Mouse (Mus musculus) hindbrain, embryonic 11.5 days (tissue): ENCODE results near the gene Vasp. TPM values are rescaled to one million over a fixed set of nuclear protein-coding genes. Genes with fewer than 3 reads are reported as not detected.
A peak's percentile ranks its signal among the peaks of the same experiment; 100 is the strongest.

ENCODE experiments used
- ATAC-seq: fragments of 200-750 bp; cut with Nextera tagmentation; 2 replicates; pipeline ENCODE4 v1.8.0; 2017; ENCODE audit warnings: mild to moderate bottlenecking, moderate TSS enrichment, moderate library complexity; ENCODE audit not compliant: low FRiP score
- DNase-seq: peaks from one replicate; pipeline ENCODE4 v3.0.0-alpha.2; 2015; ENCODE audit warnings: low spot score
- H3K27ac ChIP-seq: fragments of 300-500 bp; sonication (generic); 2 replicates; pipeline ENCODE4 v1.5.1; 2014; ENCODE audit warnings: mild to moderate bottlenecking, low read depth, low read length
- H3K27me3 ChIP-seq: fragments of 300-500 bp; sonication (generic); 2 replicates; pipeline ENCODE4 v1.6.1; 2014; ENCODE audit warnings: mild to moderate bottlenecking, low read length, moderate library complexity, mixed read lengths; ENCODE audit not compliant: control insufficient read depth, insufficient read depth
- H3K36me3 ChIP-seq: fragments of 300-500 bp; sonication (generic); 2 replicates; pipeline ENCODE4 v1.6.1; 2014; ENCODE audit warnings: mild to moderate bottlenecking, low read length, moderate library complexity, mixed read lengths; ENCODE audit not compliant: control insufficient read depth, insufficient read depth
- H3K4me1 ChIP-seq: fragments of 300-500 bp; sonication (generic); replicated peaks from 2 replicates; pipeline ENCODE4 v1.6.1; 2014; ENCODE audit warnings: low read length, mixed read lengths; ENCODE audit not compliant: control insufficient read depth, insufficient read depth
- H3K4me2 ChIP-seq: fragments of 300-500 bp; sonication (generic); replicated peaks from 2 replicates; pipeline ENCODE4 v1.6.1; 2014; ENCODE audit warnings: mild to moderate bottlenecking, low read depth, low read length
- H3K4me3 ChIP-seq: fragments of 300-500 bp; sonication (generic); 2 replicates; pipeline ENCODE4 v1.5.1; 2014; ENCODE audit warnings: low read depth, low read length
- H3K9ac ChIP-seq: fragments of 300-500 bp; sonication (generic); 2 replicates; pipeline ENCODE4 v1.6.1; 2014; ENCODE audit warnings: low read depth, low read length
- H3K9me3 ChIP-seq: fragments of 300-500 bp; sonication (generic); 2 replicates; pipeline ENCODE4 v1.6.1; 2016; ENCODE audit warnings: low read length; ENCODE audit not compliant: control insufficient read depth
- WGBS: fragments of 180-500 bp; shearing (Covaris S2); extraction: QIAGEN DNeasy Blood & Tissue Kit; methylation state at CpG from one replicate; pipeline ENCODE4 v1.1.7; 2014; 5-methylcytosine and 5-hydroxymethylcytosine counted together
- polyA plus RNA-seq: library from polyadenylated mRNA; unstranded; fragments of >200 nt; fragmentation: Nextera tagmentation; extraction: Ambion mirVana; gene quantifications from 2 replicates; pipeline ENCODE4 v1.2.1, GENCODE M21; 2014

Gene Vasp
- polyA plus RNA-seq, 1 experiment from 2014 or later = 29.2 TPM

DNA sequence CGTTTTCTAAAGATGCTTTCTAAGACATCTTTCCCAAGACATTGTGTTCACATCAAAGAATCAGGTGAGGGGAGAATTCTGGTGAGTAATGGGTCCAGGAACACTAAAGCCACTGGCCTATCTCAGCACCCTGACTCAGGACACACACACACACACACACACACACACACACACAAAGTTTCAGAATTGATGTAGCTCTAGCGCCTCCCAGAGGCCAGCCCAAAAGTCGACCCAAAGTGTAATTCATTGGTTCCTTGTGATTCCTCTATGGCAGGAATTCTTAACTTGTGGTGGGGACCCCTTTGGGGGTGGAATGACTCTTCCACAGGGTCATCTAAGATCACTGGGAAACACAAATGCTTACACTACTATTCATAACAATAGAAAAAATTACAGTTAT, 27.6 kb upstream of the Vasp start:
- Histone ChIP-seq H3K36me3 (no peaks in the 10 kb centered on the region), H3K9me3 (no peaks in the 10 kb centered on the region), H3K4me1 (peaks cover 4% of the 10 kb centered on the region; the same call in 1 of the 2 replicates), H3K4me2 (no peak overlapping the region), H3K27me3 (peaks cover 25% of the 10 kb centered on the region), H3K9ac (no peak overlapping the region), H3K4me3 (no peak overlapping the region), H3K27ac (no peak overlapping the region)
- ATAC-seq = no peak
- DNase-seq = peak; percentile 74
- WGBS = 27% methylated on average over 3 of the region's 3 CpGs

DNA sequence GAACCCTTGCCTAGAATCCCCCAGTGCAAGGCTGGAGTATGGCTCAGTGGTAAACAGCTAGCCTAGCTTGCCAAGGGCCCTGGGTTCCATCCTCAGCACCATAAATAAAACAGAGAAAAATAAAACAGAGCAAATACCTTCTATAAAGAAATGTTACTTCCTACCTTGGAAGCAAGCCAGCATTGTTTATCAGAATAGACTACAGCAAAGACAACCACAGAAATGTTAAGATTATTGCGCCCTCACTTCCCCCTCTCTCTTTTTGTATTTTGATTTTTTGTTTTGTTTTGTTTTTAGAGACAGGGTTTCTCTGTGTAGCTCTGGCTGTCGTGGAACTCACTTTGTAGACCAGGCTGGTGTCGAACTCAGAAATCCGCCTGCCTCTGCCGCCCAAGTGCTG, 26.2 kb upstream of the Vasp start:
- H3K27me3 ChIP-seq = peaks cover 12% of the 10 kb centered on the region
- WGBS = 89% methylated on average over 5 of the region's 5 CpGs
- H3K9ac ChIP-seq = no peak overlapping the region
- no peaks in the 10 kb centered on the region for H3K9me3 ChIP-seq
- no peak overlapping the region for H3K4me3 ChIP-seq
- DNase-seq (no peak), ATAC-seq (no peak)
- no peak overlapping the region for H3K4me2 ChIP-seq
- no peak overlapping the region for H3K27ac ChIP-seq
- 0 out of 2 replicates have a peak, but pooled peaks cover 4% of the 10 kb centered on the region for H3K4me1 ChIP-seq
- no peaks in the 10 kb centered on the region for H3K36me3 ChIP-seq

DNA sequence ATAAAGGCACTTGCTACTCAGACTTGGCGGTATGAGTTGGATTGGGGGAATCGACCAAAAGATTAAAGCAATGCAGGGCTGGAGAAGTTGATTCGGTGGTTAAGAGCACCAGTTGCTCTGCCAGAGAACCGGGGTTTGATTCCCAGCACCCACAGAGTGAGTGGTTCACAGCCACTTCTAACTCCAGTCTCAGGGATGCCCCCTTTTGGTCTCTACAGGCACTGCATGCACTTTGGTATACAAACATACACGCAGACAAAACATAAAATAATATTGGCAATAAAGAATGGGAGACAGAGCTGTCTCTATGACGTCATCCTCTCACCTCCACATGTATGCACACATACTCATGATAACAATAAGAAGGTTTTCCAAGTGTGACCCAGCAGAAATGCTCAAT, 25.4 kb upstream of the Vasp start:
- no peak for ATAC-seq

DNA sequence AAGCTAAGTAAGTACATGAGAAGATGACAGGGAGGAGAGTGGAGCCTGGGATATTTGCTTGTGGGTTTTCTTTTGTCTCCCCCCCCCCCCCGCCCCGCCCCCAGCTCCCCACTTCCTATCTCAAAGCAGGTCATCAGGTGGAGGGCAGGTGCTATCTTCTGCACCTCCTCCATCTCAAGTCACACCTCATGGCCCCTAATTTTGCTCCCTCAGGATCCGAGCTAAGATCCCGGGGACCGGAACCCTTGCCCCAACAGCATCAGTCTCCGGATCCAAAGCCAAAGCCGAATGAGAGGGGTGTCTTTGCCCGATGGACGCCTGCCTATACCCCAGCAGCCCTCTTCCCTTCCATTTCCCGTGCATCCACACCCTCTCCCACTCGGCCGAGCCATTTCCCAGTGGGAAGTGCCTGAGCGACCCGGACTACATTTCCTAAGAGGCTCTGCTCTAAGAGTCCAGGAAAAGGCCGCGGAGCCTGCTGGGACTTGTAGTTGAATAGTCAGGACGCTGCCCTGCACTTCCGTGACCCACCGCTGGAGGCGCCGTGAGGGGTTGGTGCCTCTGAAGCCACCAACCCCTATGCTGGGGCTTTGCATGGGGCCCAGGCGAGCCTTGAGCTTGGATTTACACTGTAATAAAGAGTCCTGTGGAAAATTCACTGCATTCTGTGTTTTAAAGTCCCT, 24.0 kb upstream of the Vasp start:
- no peak overlapping the region for H3K4me3 ChIP-seq
- WGBS = 17% methylated on average over 22 of the region's 22 CpGs
- ATAC-seq = peak; percentile 72

More for the DNA sequence above, 25.4 kb upstream of the Vasp start:
- 88% methylated on average over 6 of the region's 6 CpGs for WGBS
- peaks cover 4% of the 10 kb centered on the region for H3K27me3 ChIP-seq
- H3K4me3 ChIP-seq = no peak overlapping the region
- H3K9me3 ChIP-seq = no peaks in the 10 kb centered on the region
- DNase-seq = no peak
- no peaks in the 10 kb centered on the region for H3K36me3 ChIP-seq
- no peak overlapping the region for H3K9ac ChIP-seq
- no peak overlapping the region for H3K27ac ChIP-seq
- H3K4me1 ChIP-seq = 0 out of 2 replicates have a peak, but pooled peaks cover 4% of the 10 kb centered on the region
- no peak overlapping the region for H3K4me2 ChIP-seq

DNA sequence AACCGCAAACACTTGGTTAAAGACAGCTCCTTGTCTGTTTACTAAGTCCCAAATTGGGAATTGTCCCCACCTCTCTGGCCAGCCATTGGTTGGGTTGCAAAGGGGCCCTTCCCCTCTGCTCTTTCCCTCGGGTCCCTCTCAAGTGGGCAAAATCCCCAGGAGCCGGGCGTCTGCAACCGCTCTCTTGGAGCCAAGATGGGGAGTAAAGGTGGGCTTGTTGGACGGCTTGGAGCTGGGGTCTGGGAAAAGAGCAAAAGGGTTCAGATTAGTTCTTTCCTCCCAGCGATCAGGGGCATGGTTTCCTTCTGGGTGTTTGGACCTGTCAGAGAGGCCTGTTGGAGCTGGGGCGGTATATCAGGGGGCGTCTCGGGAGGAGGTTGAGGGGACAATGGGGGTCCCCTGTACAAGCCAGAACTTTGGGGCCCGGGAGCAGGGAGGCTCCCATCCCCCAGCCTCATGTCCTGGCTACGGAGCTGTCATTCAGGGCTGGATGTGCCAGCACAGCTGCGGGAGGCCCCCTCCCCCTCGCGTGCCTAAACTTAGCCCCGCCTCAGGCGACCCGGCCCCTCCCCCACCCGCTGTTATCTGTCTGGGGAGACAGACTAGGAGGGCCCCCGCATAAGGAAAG, 19.5 kb upstream of the Vasp start:
- Histone ChIP-seq H3K36me3 (peaks cover 5% of the 10 kb centered on the region; the same call in 1 of the 2 replicates), H3K4me1 (peaks cover 7% of the 10 kb centered on the region), H3K27ac (peak overlapping the region; percentile 61; the same call in 1 of the 2 replicates), H3K4me2 (peak overlapping the region; percentile 46), H3K27me3 (no peaks in the 10 kb centered on the region), H3K9ac (peak overlapping the region; percentile 36; the same call in 1 of the 2 replicates), H3K4me3 (peak overlapping the region; percentile 25), H3K9me3 (no peaks in the 10 kb centered on the region)
- peak; percentile 58 for ATAC-seq
- DNase-seq = peak; percentile 55
- WGBS = 1% methylated on average over 19 of the region's 20 CpGs

More for the DNA sequence above, 24.0 kb upstream of the Vasp start:
- Histone ChIP-seq H3K9me3 (no peaks in the 10 kb centered on the region), H3K27me3 (no peaks in the 10 kb centered on the region), H3K27ac (no peak overlapping the region), H3K4me2 (peak overlapping the region; percentile 31), H3K4me1 (peaks cover 7% of the 10 kb centered on the region), H3K36me3 (no peaks in the 10 kb centered on the region), H3K9ac (no peak overlapping the region)
- DNase-seq = peak; percentile 98

DNA sequence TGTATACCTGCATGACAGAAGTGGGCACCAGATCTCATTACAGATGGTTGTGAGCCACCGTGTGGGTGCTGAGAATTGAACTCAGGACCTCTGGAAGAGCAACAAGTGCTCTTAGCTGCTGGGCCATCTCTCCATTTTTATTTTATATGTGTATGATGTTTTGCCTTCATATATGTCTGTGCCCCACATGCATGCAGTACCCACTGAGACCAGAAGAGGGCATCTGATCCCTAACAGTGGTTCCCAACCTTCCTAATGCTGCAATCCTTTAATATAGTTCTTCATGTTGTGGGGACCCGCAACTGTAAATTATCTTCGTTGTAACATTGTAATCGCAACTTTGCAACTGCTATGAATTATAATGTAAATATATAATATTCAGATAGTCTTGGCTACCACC, 13.1 kb upstream of the Vasp start:
- Histone ChIP-seq H3K36me3 (peaks cover 5% of the 10 kb centered on the region; the same call in 1 of the 2 replicates), H3K4me1 (no peaks in the 10 kb centered on the region; the same call in 1 of the 2 replicates), H3K4me3 (no peak overlapping the region), H3K9ac (no peak overlapping the region), H3K27ac (no peak overlapping the region), H3K4me2 (no peak overlapping the region), H3K27me3 (peaks cover 17% of the 10 kb centered on the region), H3K9me3 (no peaks in the 10 kb centered on the region)
- DNase-seq (peak; percentile 78), ATAC-seq (no peak)
- 31% methylated on average over 4 of the region's 4 CpGs for WGBS

DNA sequence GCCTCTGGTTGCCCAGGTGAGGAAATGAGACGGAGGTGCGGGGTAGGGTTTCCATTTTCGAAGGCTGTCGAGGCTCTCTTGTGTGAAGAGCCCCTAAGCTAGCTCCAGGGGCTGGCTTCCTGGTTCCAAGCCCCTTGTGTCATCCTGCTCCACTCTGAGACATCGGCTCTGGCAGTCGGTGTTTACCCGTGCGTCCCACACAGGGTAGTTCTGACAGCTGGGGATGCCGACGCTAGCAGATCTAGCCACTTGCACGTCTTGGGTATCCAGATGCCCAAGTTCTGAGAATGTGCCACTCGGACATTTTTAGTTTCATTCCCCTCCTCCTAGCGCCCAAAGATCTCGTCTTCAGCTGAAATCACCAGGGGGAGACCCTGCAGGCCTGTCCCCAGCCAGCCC, 11.8 kb upstream of the Vasp start:
- peak; percentile 41 for DNase-seq
- no peak overlapping the region for H3K27ac ChIP-seq

DNA sequence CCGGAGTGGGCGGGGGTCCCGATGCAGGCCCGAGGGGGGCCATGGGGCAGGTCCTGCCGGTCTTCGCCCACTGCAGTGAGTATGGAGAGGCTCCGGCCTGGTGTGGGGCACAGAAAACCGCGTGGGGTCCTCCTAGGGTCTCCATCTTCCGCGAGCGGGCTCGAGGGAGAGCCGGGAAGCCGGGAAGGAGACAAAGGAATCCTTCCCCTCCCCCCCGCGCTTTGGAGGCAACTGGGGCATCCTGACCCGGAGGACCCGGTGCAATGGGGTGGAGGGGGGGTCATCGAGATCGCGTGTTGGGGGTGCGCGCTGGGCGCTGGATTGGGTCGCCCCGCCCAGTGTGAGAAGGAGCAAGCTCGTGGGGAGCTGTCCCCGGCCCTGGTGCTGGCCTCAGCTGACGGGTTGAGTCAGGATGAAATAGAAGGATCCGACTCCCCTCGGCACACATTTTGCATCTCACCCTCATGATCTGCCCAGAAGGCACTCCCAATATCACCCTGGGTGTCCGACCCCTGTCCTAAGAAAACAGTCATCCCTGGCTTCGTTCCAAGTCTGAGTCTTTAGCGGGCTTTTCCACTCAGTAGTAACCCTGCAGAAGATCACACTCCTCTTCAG, 11.3 kb upstream of the Vasp start:
- DNase-seq = peak; percentile 72
- peak overlapping the region; percentile 83 for H3K27ac ChIP-seq
- H3K4me3 ChIP-seq = peak overlapping the region; percentile 81
- H3K9ac ChIP-seq = peak overlapping the region; percentile 95
- peak; percentile 82; the same call in 1 of the 2 replicates for ATAC-seq
- no peaks in the 10 kb centered on the region; the same call in none of the 2 replicates for H3K4me1 ChIP-seq
- peaks cover 5% of the 10 kb centered on the region; the same call in 1 of the 2 replicates for H3K36me3 ChIP-seq
- peak overlapping the region; percentile 85 for H3K4me2 ChIP-seq
- WGBS = 0% methylated on average over 33 of the region's 35 CpGs
- H3K27me3 ChIP-seq = peaks cover 36% of the 10 kb centered on the region
- H3K9me3 ChIP-seq = no peaks in the 10 kb centered on the region

More for the DNA sequence above, 11.8 kb upstream of the Vasp start:
- Histone ChIP-seq H3K4me3 (peak overlapping the region; percentile 81), H3K9ac (peak overlapping the region; percentile 95), H3K9me3 (no peaks in the 10 kb centered on the region), H3K36me3 (peaks cover 5% of the 10 kb centered on the region; the same call in 1 of the 2 replicates), H3K27me3 (peaks cover 31% of the 10 kb centered on the region), H3K4me2 (peak overlapping the region; percentile 85), H3K4me1 (no peaks in the 10 kb centered on the region; the same call in none of the 2 replicates)
- no peak for ATAC-seq
- WGBS = 33% methylated on average over 14 of the region's 14 CpGs
